ENCODE assay signal across 30 mouse cellular contexts in the genomic region with DNA sequence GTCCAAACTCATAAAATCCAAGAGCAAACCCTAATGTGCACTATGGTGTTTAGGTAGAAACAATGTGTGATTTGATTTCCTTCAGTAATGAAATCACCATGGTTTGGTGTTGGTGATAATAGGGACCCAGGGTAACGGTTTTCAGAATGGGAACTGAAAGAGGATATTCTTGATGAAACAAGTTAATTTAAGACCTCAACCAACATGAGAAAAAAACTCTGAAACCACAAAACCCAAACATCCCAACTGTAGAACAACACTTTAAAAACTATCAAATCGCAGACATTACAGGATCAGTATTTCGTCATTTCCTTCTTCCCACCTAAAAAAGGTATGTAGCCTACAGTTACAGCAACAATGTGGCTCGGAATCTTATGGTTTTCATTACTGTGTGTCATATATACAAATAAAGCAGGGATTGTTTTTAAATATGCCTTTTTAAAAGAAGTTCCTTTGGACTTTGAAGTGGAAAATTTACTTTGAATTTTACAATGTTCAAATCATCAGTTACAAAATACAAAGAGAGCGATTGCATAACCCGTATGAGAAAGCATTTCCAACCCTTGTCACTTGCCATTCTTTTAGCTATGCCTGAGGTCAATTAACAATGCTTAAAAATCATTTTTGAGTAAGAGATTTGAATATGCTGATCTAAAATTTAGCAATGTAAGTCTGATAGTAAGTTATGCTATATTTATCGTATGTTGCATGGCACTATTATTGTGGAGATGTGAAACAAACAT.
DNase-seq lines count a peak whose midpoint lies in the region; ATAC-seq and TF ChIP-seq lines count a peak whose summit lies in the region.
"Had no signal": no experiment of that assay in that cellular context is flagged by ENCODE, and none has a peak within 500 bp of the region (broad histone marks: within the 10 kb centered on the region; RNA-seq: fewer than 3 reads in every experiment).

No protein-coding gene starts in this region.

- TF ChIP-seq CTCF in liver, adult 2 months (IDR thresholded peaks at IDR 0.05; ENCODE audit: low read depth, low read length), result no peak
- no peak for TF ChIP-seq CTCF in heart, adult 2 months (IDR thresholded peaks at IDR 0.05)

- peak; percentile 62 for DNase-seq in liver, adult 2 months (ENCODE audit: extremely low read depth, low read depth, low spot score)
- DNase-seq in liver, embryonic 11.5 days (ENCODE audit: low spot score), result no peak
- DNase-seq in adrenal gland, postnatal 25 days, result no peak
- DNase-seq in hindbrain, embryonic 10.5 days (ENCODE audit: low spot score), result no peak
- DNase-seq in heart, adult 2 months, result no peak
- DNase-seq: adrenal gland, adult 2 months; adrenal gland, postnatal 14 days; cerebellum, adult 18-20 months; cerebellum, adult 9-10 months; cerebellum, postnatal 14 days; gastrocnemius, adult 2 months; gastrocnemius, postnatal 14 days; heart, adult 18-20 months; heart, postnatal 14 days; heart, postnatal 4 days had no signal

- ATAC-seq in liver, embryonic 11.5 days (replicated peaks; ENCODE audit: low FRiP score), result no peak
- ATAC-seq in common myeloid progenitor, adult 5-6 weeks (replicated peaks; ENCODE audit: low read depth, poor library complexity, severe bottlenecking), result peak; percentile 95
- ATAC-seq in hematopoietic stem cell, adult 5-6 weeks (replicated peaks in 1 of 2; ENCODE audit: insufficient read depth in 1 of 2, low FRiP score in 2 of 2, low TSS enrichment in 1 of 2, low read depth in 1 of 2, poor library complexity in 2 of 2, severe bottlenecking in 2 of 2), result peak; percentile 80 to 87
- ATAC-seq in monocyte, adult 5-6 weeks (replicated peaks; ENCODE audit: insufficient number of reproducible peaks, low FRiP score, low TSS enrichment, poor library complexity, severe bottlenecking), result 0 out of 2 replicates have a peak, but pooled peaks have one; percentile 43
- ATAC-seq: CD4-positive, CD25-positive, alpha-beta regulatory T cell, adult 4 months; forebrain, embryonic 13.5 days; forebrain, embryonic 16.5 days; hindbrain, embryonic 16.5 days; intestine, embryonic 15.5 days had no signal

- H3K4me1 ChIP-seq in liver, adult 2 months (ENCODE audit: control insufficient read depth, insufficient read depth, low read length), result no peaks in the 10 kb centered on the region
- no peaks in the 10 kb centered on the region for H3K4me1 ChIP-seq in liver, embryonic 11.5 days (replicated peaks; ENCODE audit: control insufficient read depth, insufficient read depth, low read length)
- no peaks in the 10 kb centered on the region for H3K4me1 ChIP-seq in hindbrain, embryonic 10.5 days (replicated peaks)
- no peaks in the 10 kb centered on the region for H3K4me1 ChIP-seq in heart, adult 2 months (ENCODE audit: control insufficient read depth, insufficient read depth, low read length)
- H3K4me1 ChIP-seq: embryonic facial prominence, embryonic 10.5 days; embryonic facial prominence, embryonic 13.5 days; forebrain, embryonic 10.5 days; forebrain, embryonic 13.5 days; heart, embryonic 10.5 days; heart, embryonic 13.5 days; hindbrain, embryonic 13.5 days; intestine, embryonic 15.5 days had no signal

- intact Hi-C loops in heart, adult 2 months (cut with DNase I), result no loop called here

- no peaks in the 10 kb centered on the region for H3K9me3 ChIP-seq in liver, embryonic 11.5 days (ENCODE audit: control insufficient read depth, low read length)
- H3K9me3 ChIP-seq in hindbrain, embryonic 10.5 days, result no peaks in the 10 kb centered on the region
- H3K9me3 ChIP-seq: embryonic facial prominence, embryonic 10.5 days; embryonic facial prominence, embryonic 13.5 days; forebrain, embryonic 10.5 days; forebrain, embryonic 13.5 days; heart, embryonic 10.5 days; heart, embryonic 13.5 days; hindbrain, embryonic 13.5 days; intestine, embryonic 15.5 days had no signal

- no peaks in the 10 kb centered on the region for H3K27me3 ChIP-seq in liver, adult 2 months (ENCODE audit: control insufficient read depth, insufficient read depth, low read length)
- no peaks in the 10 kb centered on the region for H3K27me3 ChIP-seq in liver, embryonic 11.5 days (replicated peaks; ENCODE audit: control insufficient read depth, insufficient read depth, low read length)
- H3K27me3 ChIP-seq in hindbrain, embryonic 10.5 days (ENCODE audit: insufficient read depth, poor library complexity, severe bottlenecking), result no peaks in the 10 kb centered on the region
- no peaks in the 10 kb centered on the region for H3K27me3 ChIP-seq in heart, adult 2 months (ENCODE audit: control insufficient read depth, insufficient read depth, low read length)
- H3K27me3 ChIP-seq: embryonic facial prominence, embryonic 13.5 days; forebrain, embryonic 13.5 days; heart, embryonic 13.5 days; hindbrain, embryonic 13.5 days; intestine, embryonic 15.5 days had no signal

- no peaks in the 10 kb centered on the region for H3K79me2 ChIP-seq in liver, adult 2 months (ENCODE audit: control insufficient read depth, insufficient read depth, low read length)
- H3K79me2 ChIP-seq in heart, adult 2 months (replicated peaks; ENCODE audit: control insufficient read depth, insufficient read depth, low read length), result no peaks in the 10 kb centered on the region

- H3K27ac ChIP-seq in liver, adult 2 months (replicated peaks; ENCODE audit: insufficient read depth, low read depth, low read length), result no peak overlapping the region
- H3K27ac ChIP-seq in liver, embryonic 11.5 days (ENCODE audit: low read depth, low read length), result no peak overlapping the region
- H3K27ac ChIP-seq in hindbrain, embryonic 10.5 days, result no peak overlapping the region
- no peak overlapping the region for H3K27ac ChIP-seq in heart, adult 2 months
- H3K27ac ChIP-seq: embryonic facial prominence, embryonic 10.5 days; embryonic facial prominence, embryonic 13.5 days; forebrain, embryonic 10.5 days; forebrain, embryonic 13.5 days; gastrocnemius, adult 2 months; heart, embryonic 10.5 days; heart, embryonic 13.5 days; hindbrain, embryonic 13.5 days; intestine, embryonic 15.5 days had no signal

- TF ChIP-seq EP300 in heart, adult 2 months (IDR thresholded peaks at IDR 0.05; ENCODE audit: insufficient read depth, low read depth, low read length), result no peak

- no peak overlapping the region for H3K4me2 ChIP-seq in liver, embryonic 11.5 days
- H3K4me2 ChIP-seq: embryonic facial prominence, embryonic 13.5 days; forebrain, embryonic 13.5 days; heart, embryonic 13.5 days; hindbrain, embryonic 13.5 days; intestine, embryonic 15.5 days had no signal

- H3K36me3 ChIP-seq in liver, adult 2 months (ENCODE audit: control insufficient read depth, insufficient read depth, low read length), result no peaks in the 10 kb centered on the region
- H3K36me3 ChIP-seq in liver, embryonic 11.5 days (ENCODE audit: control insufficient read depth, insufficient read depth, low read length), result no peaks in the 10 kb centered on the region
- no peaks in the 10 kb centered on the region for H3K36me3 ChIP-seq in hindbrain, embryonic 10.5 days
- H3K36me3 ChIP-seq in heart, adult 2 months (ENCODE audit: control insufficient read depth, insufficient read depth, low read length), result no peaks in the 10 kb centered on the region
- H3K36me3 ChIP-seq: embryonic facial prominence, embryonic 10.5 days; embryonic facial prominence, embryonic 13.5 days; forebrain, embryonic 10.5 days; heart, embryonic 10.5 days; heart, embryonic 13.5 days; hindbrain, embryonic 13.5 days; intestine, embryonic 15.5 days had no signal

- TF ChIP-seq POLR2A in liver, adult 2 months (IDR thresholded peaks at IDR 0.05; ENCODE audit: extremely low read depth, insufficient read depth, low read length), result no peak
- TF ChIP-seq POLR2A in heart, adult 2 months (IDR thresholded peaks at IDR 0.05; ENCODE audit: insufficient read depth, low read depth, low read length), result no peak

- no peak overlapping the region for H3K4me3 ChIP-seq in liver, adult 2 months (ENCODE audit: insufficient read depth, low read depth, low read length)
- H3K4me3 ChIP-seq in liver, embryonic 11.5 days (ENCODE audit: low read depth, low read length), result no peak overlapping the region
- H3K4me3 ChIP-seq in hindbrain, embryonic 10.5 days, result no peak overlapping the region
- H3K4me3 ChIP-seq in heart, adult 2 months, result no peak overlapping the region
- H3K4me3 ChIP-seq: embryonic facial prominence, embryonic 10.5 days; embryonic facial prominence, embryonic 13.5 days; erythroblast, embryonic 14.5 days; forebrain, embryonic 10.5 days; forebrain, embryonic 13.5 days; gastrocnemius, adult 2 months; heart, embryonic 10.5 days; heart, embryonic 13.5 days; hindbrain, embryonic 13.5 days; intestine, embryonic 15.5 days had no signal

- WGBS in liver, adult 2 months, result 84% methylated on average over 7 of the region's 7 CpGs
- WGBS in liver, embryonic 11.5 days, result 81% methylated on average over 7 of the region's 7 CpGs
- WGBS in hindbrain, embryonic 10.5 days, result 90% methylated on average over 7 of the region's 7 CpGs
- 93% methylated on average over 7 of the region's 7 CpGs for WGBS in heart, adult 2 months

- no peak overlapping the region for H3K9ac ChIP-seq in liver, adult 2 months (ENCODE audit: low read depth, low read length)
- H3K9ac ChIP-seq in liver, embryonic 11.5 days (ENCODE audit: low read depth, low read length), result no peak overlapping the region
- no peak overlapping the region for H3K9ac ChIP-seq in heart, adult 2 months (ENCODE audit: low read depth, low read length)
- H3K9ac ChIP-seq: embryonic facial prominence, embryonic 13.5 days; forebrain, embryonic 13.5 days; heart, embryonic 13.5 days; hindbrain, embryonic 13.5 days; intestine, embryonic 15.5 days had no signal
